25 mouse cellular contexts compared by ENCODE assay signal in genomic region chr14:75487932-75488331, GRCm38 (mm10). TPM values are rescaled to one million over a fixed set of nuclear protein-coding genes. Genes with fewer than 3 reads are reported as not detected.
"Had no signal": no experiment of that assay in that cellular context is flagged by ENCODE, and none has a peak within 500 bp of the region (broad histone marks: within the 10 kb centered on the region; RNA-seq: fewer than 3 reads in every experiment).

No protein-coding gene starts in this region.

- H3K4me2 ChIP-seq: liver, embryonic 13.5 days; midbrain, embryonic 12.5 days; neural tube, embryonic 13.5 days; stomach, embryonic 15.5 days had no signal

- ATAC-seq: intestine, embryonic 16.5 days; midbrain, embryonic 16.5 days had no signal

- H3K27me3 ChIP-seq: liver, embryonic 13.5 days; midbrain, embryonic 12.5 days; neural tube, embryonic 13.5 days; stomach, embryonic 15.5 days had no signal

- H3K4me3 ChIP-seq: left cerebral cortex, adult 2 months; liver, embryonic 13.5 days; midbrain, embryonic 12.5 days; myocyte; neural tube, embryonic 13.5 days; stomach, embryonic 15.5 days had no signal

- H3K9me3 ChIP-seq: liver, embryonic 13.5 days; midbrain, embryonic 12.5 days; neural tube, embryonic 13.5 days; stomach, embryonic 15.5 days had no signal

- H3K4me1 ChIP-seq: liver, embryonic 13.5 days; stomach, embryonic 15.5 days had no signal

- H3K36me3 ChIP-seq: liver, embryonic 13.5 days; midbrain, embryonic 12.5 days; neural tube, embryonic 13.5 days; stomach, embryonic 15.5 days had no signal

- H3K9ac ChIP-seq: liver, embryonic 13.5 days; midbrain, embryonic 12.5 days; neural tube, embryonic 13.5 days; stomach, embryonic 15.5 days had no signal

- H3K27ac ChIP-seq: left cerebral cortex, adult 2 months; liver, embryonic 13.5 days; midbrain, embryonic 12.5 days; neural tube, embryonic 13.5 days; stomach, embryonic 15.5 days had no signal

- DNase-seq: kidney, adult 9 months; kidney, postnatal 36 days; layer of hippocampus, postnatal 36 days; liver, embryonic 13.5 days; lung, adult 2 months; lung, postnatal 14 days; lung, postnatal 4 days; retina, postnatal 1 day; right cerebral cortex, postnatal 25 days; spleen, adult 18-20 months; thymus, postnatal 25 days had no signal

RNA-seq across cellular contexts. Expression of gene Siah3, which starts 32.1 kb away (rescaled TPM):
- total RNA-seq: liver, adult 2 months; megakaryocyte progenitor cell, adult 5-6 weeks; megakaryocyte-erythroid progenitor cell, adult 5-6 weeks; monocyte, adult 5-6 weeks; neutrophil, adult 5-6 weeks had no signal
- polyA plus RNA-seq: liver, adult 2 months; lung, embryonic 16.5 days; myocyte; thymus, postnatal 0 days had no signal
